Mouse (Mus musculus) c-Kit-negative CD71-positive TER-119-positive erythroid progenitor cells, embryonic 14.5 days (primary cell): ENCODE data around the gene Chst3.
"Not testable (repeated sequence)": the region's sequence is repeated elsewhere in the genome, so short reads cannot be mapped to it uniquely, and the experiment has no call there.

Experiments used
- DNase-seq: peaks from one replicate; pipeline ENCODE4 v3.0.0-alpha.2; 2013; ENCODE audit warnings: low read depth, low spot score

The Chst3 gene

DNA sequence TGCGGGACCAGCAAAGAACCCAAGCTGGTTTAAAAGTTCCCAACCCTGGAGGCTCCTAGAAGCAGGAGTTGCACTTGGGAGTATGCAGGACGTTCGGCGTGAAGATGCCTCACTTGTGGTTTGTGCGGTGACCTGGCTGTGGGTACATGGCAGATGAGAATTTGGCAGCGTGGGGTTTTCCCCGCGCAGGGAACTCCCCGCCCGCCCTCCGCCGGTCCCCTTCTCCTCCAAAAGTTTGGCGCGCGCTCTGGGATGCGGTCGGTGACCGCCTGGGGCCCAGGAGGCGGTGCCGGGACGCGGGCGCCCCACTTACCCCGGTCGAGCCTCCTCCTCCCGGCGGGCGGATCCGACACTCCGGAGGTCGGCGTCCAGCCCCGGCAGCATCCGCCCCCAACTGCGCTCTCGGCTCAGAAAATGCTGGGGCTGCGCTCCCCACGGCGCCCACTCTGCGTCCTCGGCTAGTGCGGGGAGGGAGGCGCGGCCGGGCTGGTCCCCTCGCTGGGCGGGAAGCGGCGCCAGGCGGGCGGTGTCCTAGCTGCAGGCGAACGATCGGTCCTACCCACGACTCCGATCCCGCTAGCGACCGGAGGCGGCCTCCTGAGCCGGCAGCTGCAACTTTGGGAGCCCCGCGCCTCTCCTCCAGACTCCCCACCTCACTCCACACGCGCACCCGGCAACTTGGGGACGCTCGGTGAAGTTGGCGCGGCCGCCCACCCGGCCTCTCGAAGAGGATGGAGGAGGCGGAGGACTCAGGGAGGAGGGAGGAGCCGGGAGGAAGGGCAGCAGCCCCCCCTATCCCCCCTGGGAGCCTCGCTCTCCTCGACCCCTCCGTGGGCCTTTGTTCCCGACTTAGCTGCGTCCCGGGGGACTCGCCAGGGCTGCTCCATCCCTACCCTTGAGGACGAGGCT is at the start of gene Chst3:
Gene Chst3, minus strand, starts transcription at position 670 of the 909 bp plus-strand sequence.
- DNase-seq = no peak

DNA sequence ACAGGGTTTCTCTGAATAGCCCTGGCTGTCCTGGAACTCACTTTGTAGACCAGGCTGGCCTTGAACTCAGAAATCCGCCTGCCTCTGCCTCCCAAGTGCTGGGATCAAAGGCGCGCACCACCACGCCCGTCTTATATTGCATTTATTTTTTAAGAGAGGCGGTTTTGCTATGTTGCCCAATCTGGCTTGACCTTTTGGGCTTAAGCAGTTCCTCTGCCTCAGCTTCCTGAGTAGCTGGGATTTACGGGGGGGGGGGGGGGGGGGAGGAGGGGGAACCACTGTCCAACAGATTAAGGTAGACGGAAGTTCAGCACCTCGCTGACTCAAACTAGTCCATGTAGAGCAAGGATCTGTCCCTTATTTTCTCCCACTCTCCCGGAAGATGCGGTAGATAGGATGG is 49.7 kb upstream of the Chst3 start:
- DNase-seq = no peak

DNA sequence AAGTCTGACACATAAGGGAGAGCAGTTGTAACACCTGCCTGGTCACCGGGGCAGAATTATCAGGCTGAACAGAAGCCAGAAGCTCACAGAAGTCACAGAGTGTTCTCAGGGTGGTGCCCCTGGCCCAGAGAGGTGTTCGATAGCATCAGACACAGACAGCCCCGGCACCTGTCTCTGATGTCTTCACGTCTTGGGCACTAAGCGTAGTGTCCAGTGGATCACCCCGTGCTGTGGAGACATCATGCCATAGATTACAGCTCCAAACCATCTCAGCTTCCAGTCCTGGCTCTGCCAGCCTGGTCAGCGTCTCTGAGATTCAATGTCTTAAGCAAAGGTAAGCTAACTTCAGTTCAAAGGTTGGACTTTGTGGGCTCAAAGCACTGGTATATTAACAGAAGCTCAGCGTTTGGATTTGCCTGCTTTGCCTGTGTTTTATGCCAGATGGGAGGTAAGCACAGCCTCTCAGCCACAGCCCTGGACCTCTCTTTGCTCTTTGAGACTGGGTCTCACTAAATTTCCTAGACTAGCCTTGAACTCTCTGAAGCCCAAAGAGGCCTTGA is 47.9 kb upstream of the Chst3 start:
- no peak for DNase-seq

DNA sequence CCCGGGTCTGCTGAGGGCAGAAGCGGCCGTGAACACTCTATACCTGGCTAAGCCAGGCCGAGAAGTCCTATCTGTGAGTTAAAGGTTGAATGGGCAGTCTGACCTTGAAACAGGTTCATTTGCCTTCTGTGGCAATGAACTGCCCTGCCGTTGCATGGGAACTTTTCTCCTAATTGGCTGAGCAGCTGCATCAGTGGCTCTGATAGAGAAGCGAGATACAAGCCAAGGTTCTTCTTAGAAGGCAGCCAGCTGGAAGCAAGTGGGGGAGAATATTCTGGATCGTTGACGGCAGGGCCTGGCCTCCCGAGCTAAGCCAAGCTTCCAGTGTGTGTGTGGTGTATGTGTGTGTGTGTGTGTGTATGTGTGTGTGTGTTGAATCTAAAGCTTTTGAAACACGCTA is 46.2 kb upstream of the Chst3 start:
- DNase-seq = no peak

DNA sequence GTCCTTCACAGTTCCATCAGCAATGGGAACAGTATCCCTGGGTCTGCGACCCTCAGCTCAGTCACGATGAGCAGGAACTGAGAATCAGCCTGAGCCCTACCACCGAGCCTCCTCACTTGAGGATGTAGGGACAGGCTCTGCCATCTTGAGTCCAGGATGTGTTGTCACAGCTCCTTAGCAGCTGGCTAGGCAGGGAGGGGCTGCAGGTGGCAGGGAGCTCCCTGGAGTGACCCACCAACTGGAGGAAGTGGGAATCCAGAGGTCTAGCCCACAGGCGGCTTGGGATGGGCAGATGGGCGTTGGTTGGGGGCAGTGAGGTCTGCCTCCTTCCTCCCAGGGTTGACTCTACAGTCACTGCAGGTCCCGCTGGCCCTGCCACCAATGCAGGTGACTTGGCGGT is 44.3 kb upstream of the Chst3 start:
- DNase-seq = no peak

DNA sequence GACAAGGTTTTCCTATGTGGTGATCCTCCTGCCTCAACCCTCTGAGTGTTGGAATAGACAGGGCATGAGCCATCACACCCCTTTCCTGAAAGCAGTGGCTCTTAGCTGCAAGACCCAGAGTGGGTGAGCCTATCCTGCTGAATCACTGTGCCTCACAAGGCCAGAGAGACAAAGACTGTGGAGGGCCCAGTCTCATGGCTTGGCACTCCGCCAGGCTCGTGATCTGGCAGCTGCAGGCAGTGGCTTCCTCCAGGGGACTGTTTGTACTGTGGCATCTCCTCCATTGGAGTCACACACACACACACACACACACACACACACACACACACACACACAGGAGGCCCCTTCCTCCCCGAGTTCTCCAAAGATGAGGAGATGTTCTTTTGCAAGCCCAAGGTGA is 43.3 kb upstream of the Chst3 start:
- no peak for DNase-seq

DNA sequence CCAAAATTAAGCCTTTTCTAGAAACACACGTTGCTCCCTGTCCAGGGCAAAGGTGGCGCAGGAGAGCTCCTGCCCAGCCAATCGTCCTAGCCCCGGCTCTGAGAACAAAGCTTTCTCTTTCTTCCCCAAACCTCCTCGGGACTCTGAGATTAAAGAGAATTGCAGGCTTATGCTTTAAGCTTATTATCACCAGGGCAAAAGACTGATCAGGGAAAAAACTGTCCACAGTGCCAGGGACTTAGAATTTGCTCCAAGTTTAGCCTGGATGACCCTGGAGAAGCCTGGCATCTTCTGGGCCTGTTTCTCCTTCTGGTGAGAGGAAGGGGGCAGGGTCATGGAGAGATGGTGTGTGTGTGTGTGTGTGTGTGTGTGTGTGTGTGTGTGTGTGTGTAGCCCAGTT is 42.5 kb upstream of the Chst3 start:
- DNase-seq = no peak

DNA sequence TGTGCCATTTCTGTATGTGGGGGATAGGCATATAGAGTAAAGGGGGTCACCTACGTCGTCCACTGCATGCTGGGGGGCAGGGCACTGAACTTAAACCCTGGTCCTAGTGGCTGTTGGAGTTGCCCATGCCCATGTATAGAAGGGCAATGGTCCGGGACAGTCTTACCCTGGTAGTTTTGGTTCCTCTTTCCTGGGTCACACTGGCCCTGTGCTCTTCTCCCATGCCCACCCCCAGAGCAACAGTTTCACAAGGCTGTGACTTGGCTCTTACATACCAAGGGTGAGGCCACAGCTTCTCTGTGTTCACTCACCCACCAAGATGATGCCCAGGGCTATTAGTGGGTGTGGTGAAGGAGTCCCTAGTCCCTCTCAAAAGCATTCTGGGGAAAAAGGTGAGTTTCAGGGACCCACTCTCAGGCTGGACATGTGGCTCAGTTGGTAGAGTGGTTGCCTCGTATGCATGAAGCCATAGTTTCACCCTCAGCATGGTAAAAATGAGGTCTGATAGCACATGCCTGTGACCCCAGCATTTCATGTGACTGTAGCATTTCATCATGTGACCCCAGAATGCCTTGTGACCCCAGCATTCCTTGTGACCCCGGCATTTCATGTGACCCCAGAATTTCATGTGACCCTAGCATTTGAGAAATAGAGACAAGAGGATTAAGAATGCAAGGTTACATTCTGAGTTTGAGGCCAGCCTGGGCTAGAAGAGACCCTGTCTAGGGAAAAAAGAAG is 41.7 kb upstream of the Chst3 start:
- DNase-seq = no peak

DNA sequence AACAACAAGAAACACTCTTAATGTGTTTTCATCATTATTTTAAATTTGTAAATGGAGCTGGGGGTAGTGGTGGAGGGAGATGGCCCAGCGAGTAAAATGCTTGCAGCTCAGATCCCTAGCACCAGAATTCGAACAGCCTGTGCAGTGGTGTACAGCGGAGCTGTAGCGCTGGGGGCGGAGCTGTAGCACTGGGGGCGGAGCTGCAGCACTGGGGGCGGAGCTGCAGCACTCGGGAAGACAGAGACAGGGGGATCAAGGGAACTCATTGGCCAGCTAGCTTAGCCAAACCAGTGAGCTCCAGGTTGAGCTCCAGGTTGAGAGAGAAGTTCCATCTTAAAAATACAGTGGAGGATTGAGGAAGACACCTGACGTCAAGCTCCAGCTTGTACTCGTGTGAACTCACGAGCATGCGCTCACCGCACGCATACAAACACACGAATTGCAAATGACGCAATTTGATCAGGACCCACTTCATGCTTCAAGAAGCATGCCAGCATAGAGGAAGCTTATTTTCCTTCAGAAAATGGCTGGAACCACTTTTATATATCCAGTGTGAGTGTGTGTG is 38.3 kb upstream of the Chst3 start:
- no peak for DNase-seq

DNA sequence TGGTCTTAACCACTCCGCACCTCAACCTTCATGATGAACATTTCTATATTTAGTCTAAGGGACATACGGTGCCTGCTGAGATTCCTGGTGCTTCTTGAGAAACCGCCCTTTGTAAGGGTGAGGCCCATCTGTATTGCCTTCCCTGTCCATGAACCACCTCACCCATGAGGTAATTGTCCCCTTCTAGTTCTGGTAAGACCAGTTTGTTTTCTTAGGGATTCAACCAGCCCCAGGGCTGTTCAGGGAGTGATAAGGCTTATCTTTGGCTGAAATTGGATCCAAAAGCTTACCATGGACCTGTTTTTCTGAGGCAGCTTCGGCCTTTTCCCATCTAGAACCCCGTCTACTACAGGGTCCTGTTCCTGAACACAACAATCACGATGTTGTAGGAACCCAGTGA is 37.0 kb upstream of the Chst3 start:
- DNase-seq = no peak

DNA sequence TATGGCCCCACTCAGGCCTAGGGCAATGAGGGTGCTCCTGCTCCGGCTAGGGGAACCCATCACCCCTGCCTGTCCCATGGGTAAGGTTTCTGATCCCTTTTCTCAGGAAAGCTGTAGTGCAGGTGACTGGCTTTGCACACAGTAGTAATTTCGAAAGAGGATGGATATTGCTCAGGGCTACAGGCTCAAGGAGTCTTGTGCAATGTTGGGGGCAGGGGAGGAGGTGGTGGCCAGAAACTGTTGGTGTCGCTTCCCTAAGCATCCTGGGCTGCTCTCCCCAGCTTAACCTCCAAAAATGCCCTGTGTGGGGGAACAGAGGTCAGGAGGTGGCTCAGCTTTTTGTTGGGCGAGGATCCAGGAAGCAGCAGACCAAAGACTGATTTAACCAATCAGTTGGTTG is 33.5 kb upstream of the Chst3 start:
- no peak for DNase-seq

DNA sequence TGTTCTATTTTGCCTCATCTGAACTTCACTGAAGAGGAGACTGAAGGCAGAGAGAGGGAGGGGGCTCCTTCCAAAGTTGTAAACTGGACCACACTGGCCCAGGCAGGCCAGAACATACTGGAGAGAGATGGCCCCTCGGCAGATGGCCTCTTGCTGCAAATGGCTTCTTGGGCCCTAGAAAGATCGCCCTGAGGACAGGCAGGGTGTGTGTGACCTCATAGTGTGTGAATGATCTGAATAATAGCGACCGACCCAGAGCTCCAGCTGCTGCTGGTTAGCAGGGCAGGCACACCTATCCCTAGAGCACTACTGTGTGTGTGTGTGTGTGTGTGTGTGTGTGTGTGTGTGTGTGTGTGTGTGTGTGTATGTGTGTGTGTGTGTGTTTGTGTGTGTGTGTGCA is 33.1 kb upstream of the Chst3 start:
- DNase-seq = no peak

DNA sequence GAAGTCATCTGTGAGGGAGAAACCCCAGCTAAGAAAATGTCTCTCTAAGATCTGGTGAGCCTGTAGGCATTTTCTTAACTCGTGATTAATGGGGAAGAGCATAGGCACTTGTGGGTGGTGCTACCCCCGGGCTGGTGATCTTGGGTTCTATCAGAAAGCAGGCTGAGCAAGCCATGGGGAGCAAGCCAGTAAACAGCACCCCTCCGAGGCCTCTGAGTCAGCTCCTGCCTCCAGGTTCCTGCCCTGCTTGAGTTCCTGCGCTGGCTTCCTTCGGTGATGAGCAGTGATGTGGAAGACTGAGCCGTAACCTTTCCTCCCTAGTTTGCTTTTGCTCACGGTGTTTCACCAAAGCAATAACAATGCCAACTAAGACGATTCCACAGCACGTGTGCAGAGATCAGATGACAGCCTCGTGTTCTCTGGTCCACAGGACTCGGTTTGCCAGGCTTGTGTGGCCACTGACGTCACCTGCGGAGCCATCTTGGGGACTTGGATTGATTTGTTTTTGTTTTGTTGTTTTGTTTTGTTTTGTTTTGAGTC is 31.4 kb upstream of the Chst3 start:
- no peak for DNase-seq

DNA sequence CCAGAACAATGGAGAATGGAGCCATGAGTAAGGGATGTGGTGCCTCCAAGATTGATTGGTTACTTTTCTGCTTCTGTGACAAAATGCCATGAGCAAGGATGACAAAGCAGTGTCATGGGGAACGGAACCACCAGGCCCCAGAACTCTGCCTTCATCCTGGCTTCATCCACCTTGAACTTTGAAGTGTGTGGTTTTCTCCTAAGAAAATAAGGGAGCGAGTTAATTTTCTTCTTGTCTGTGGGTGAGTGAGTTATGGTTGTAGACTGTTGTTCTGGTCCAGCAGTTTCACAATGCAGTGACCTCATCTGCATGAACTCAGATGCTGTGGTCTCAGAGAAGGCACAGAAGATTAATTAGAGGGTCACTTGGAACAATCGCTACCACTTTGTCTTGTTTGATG is 29.3 kb upstream of the Chst3 start:
- not testable (repeated sequence) for DNase-seq

DNA sequence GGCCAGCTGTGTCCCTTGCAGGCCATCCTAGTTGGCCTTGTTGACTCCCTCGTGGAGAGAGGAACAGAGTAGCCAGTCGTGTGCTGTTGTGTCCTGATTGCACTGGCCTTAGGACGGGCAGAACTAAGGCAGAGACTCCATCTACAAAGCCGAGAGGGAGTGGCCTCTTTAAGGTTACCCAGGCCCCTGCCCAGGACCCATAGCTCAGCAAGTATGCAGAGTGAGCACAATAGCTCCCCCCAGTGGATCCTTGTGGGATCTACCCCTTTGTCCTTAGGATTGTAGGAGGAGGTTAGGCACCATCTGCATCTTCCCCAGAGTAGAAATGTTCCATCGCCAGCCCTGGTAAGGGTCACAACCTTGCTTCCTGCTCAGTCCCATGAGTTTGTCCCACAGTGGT is 27.5 kb upstream of the Chst3 start:
- peak; percentile 21 for DNase-seq

DNA sequence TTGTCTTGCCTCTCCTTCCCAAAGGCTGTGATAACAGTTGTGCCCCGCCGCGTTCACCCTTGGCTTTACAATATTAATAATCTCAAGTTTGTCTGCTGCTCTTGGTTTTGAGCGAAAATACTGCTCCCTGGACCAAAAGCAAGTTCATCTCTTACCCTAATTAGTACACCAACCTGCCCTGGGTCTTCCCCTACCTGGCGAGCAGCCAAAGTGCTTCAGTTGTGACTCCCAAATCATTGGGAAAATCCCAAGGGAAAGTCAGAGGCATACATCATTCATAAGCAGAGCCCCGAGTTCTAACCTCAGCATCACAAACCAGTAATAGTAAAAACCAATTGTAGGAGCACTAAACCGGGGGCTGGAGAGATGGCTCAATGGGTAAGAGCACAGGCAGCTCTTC is 26.6 kb upstream of the Chst3 start:
- DNase-seq = no peak

DNA sequence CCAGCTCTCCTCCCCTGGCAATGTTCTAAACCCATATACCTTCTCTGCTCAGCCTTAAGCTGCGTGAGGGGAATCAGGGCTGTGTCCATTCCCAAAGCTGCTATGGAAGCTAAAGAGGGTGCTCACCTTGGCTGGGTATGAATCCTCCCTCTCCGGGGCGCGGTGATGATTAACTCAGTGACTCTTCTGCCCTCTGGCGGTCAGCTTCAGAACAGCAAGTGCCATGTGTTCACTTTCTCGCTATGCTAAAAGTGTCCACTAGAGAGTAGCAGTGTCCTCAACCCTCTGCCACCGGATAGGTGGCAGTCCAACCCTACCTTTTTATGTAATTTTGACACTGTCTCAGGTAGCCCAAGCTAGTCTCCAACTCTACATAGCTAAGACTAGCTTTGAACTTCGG is 26.0 kb upstream of the Chst3 start:
- peak; percentile 73 for DNase-seq

DNA sequence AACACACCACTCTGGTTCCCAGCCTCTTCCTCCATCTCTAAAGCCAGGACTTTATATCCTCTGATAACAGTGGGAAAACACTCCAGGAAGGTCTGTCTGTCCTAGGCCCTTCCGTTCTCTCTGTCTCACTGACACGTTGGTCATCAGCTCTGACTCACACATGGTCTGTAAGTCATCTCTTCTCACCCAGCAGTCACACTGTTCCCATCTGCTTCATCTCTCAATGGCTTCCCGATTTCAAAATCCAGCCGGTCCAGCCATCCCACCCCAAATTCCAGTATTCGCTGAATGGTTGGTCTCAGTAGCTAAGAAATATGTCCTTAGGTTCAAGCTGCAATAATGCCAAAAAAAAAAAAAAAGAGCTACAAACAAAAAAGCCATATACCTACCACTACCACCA is 24.9 kb upstream of the Chst3 start:
- DNase-seq = no peak

DNA sequence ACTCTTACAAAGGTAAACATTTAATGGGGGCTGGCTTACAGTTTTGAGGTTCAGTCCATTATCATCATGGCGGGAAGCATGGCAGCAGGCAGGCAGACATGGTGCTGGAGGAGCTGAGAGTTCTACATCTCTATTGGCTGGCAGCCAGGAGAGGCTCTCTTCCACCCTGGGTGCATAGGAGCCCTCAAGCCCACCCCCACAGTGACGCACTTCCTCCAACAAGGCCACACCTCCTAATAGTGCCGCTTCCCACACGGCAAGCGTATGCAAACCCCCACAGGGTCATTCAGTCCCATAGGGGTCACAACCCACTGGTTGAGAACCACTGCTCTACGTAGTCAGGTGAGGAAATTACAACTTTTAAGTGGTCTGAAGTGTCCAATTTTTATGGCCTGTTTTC is 21.4 kb upstream of the Chst3 start:
- no peak for DNase-seq

DNA sequence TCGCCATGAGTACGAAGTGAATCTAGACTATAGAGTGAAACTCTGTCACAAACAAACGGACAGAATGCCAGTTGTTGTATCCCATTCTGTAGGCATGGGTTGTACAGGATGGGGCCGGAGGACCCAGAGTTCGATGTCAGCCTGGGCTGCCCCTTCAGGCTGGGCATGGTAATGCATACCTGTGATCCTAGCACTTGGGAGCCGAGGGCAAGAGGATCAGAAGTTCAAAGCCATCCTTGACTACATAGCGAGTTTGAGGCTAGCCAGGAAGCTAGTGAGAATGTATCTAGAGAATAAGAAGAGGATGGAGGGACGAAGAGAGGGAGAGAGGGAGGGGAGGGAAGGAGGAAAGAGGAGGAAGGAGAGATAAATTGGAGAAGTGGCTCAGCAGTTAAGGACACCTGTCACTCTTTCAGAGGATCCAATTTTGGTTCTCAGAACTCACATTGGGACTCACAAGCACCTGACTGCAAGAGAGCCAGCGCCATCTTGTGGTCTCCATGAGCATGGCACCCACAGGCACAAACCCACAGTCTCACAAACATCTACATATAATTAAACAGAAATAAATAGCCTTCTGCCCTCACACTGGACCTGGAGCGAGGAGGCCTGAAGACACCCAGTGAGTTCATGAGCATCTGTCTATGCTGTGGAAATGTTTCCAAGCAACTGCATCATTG is 18.6 kb upstream of the Chst3 start:
- DNase-seq = peak; percentile 17

DNA sequence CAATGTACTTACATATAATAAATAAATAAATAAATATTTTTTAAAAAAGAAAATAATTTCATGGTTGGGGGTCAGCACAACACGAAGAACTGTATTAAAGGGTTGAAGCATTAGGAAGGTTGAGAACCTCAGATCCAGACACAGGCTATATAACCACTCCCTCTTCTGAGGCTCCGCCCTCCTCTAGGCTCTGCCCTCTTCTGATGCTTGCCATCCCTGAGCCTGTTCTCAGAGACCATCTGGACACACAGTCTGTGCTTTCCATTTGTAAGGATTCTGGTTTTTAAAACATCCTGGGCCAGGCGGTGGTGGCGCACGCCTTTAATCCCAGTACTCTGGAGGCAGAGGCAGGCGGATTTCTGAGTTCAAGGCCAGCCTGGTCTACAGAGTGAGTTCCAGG is 16.8 kb upstream of the Chst3 start:
- not testable (repeated sequence) for DNase-seq

DNA sequence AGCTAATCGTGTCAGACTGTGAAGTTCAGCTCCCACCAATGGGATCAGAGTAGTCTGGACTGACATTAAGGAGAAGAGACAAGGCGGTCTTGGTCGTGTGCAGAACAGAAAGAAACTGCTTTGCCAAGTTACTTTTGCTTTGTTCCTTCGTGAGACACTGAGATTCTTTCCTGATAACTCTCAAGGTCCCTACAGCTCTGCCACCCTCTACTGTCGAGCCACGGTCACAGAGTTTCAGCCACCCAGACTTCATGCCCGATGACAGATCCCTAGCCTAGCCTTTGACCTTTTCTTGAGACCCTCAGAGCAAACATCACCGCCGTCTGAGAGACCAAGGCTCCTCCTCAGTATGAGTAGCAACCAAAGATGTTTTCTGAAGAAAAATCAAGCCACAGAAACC is 14.9 kb upstream of the Chst3 start:
- no peak for DNase-seq
